Mouse (Mus musculus) ZHBTc4 (cell line): ENCODE measurements at regions not wholly inside any gene's neighbourhood (a gene's known extent, or its start where the extent isn't known, plus 50 kb on each side); places are given as distances from the start of the nearest gene placed in this dataset.
A peak's percentile ranks its signal among the peaks of the same experiment; 100 is the strongest.

ENCODE experiments used
- DNase-seq: peaks from one replicate; pipeline ENCODE4 v3.0.0-alpha.2; 2011; ENCODE audit warnings: low read depth, low spot score

DNA sequence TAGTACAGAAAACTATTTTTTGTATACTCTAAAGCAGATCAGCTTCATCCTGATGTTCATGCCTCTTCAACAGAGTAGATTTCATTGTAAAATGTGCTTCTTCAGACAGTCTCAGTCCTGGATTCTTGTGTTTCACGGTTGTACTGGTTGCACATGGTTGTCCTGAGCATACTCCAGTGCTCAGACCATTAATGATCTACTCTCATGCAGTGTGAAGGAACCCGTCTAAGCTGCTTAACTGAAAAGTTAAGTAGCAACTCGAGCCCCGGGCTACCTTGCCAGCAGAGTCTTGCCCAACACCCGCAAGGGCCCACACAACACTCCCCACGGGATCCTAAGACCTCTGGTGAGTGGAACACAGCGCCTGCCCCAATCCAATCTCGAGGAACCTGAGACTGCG, 380.3 kb upstream of the Fbxo33 start:
- DNase-seq = no peak

DNA sequence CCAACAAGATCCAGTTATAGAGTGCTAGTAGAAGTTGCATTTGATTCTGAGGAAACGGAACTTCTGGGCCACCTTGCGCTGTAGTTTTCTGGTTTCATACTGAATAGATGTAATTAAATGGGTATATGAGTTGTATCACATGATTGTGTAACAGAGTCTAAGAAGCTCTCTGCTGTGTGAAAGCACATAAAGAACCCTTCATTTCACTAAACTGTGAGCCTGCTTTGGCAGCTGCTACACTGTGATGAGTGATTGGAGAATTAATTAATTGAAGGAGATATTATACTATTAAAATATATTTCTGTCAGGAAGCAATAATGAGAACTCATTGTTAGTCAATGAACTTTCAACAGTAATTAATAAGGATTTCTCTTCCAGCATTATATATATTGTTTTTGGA, 369.8 kb upstream of the Fbxo33 start:
- DNase-seq = no peak

DNA sequence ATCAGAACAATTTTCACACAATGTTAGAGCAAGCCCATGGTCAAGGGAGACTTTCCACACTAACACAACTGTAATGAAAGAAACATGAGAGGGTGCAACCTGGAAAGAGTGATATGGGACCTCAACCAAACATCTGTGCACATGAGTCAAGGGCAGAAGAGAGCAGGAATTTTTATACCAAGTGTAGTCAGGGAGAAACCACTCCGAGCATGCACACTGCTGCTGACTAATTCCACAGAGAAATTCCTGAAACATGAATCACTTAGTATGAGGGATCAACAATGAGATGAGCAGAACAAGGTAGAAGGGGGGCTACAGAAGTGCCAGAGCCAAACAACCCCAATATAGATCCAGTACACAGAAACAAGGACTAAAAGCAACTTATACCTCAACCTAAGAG, 363.1 kb upstream of the Fbxo33 start:
- DNase-seq = no peak

GRCm38 (mm10) chr12:59579694-59580093, 360.2 kb upstream of the Fbxo33 start:
- no peak for DNase-seq

GRCm38 (mm10) chr12:59563960-59564359, 344.4 kb upstream of the Fbxo33 start:
- DNase-seq = no peak

DNA sequence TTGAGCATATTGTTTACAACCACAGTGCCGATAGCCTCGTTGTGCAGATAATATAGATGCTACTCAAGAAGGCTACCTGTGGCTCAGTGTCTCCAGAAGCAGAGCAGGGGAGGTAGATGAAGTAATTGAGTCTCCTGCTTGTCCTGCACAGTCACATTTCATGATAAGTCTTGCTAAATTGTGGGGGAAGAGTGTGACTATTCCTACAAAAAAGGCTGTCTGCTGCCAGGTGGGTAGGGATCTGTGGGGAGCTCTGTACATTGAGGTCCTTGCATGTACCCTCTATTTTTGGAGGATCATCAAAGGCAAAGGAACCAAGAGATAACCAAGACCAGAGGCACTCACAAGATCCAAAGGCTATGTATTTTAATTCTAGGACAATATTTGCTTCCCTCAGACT, 320.3 kb upstream of the Fbxo33 start:
- no peak for DNase-seq

- no peak for DNase-seq
Measured at GRCm38 (mm10) chr12:59530521-59530920, 311.0 kb upstream of the Fbxo33 start.

GRCm38 (mm10) chr12:59523368-59523767, 303.8 kb upstream of the Fbxo33 start:
- no peak for DNase-seq

DNA sequence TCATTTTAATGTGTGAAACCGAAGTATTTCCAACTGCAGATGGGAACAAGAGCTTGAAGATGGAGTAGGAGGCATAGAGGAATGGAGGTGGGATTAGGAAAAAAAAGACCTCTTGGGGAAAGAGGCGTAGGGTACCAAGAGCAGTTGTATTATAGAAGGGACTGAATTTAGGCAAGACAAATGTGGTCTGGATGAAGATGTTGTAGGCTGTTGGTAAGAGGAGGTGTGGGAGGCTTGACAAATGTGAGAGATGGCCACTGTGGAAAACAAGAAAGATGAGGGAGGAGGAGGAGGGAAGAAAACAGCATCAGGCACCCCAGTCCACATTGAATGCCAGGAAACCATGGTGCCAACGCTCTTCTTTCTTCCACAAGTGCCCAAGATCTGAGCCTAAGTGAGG, 302.4 kb upstream of the Fbxo33 start:
- no peak for DNase-seq

DNA sequence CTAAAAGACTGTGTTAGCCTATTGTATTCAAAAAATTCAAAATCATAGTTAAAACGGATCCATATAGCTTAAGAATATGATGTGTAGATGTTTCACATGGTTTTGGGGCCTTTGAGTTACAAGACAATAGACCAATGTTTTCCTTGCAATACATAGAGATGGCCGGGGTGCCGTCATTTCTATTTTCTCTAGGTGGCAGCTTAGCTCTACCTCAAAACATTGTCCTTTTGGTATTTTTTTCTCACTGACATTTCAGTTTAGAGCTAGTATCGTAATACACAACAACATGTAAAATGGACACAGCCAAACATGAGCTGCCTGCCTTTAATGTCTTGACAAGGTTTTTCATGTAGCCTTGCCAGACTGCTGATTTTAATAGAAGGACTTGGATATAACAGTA, 290.3 kb upstream of the Fbxo33 start:
- DNase-seq = no peak

GRCm38 (mm10) chr12:59509175-59509574, 289.6 kb upstream of the Fbxo33 start:
- no peak for DNase-seq

- DNase-seq = peak; percentile 82
Measured at GRCm38 (mm10) chr12:59507431-59507830, 287.9 kb upstream of the Fbxo33 start.

DNA sequence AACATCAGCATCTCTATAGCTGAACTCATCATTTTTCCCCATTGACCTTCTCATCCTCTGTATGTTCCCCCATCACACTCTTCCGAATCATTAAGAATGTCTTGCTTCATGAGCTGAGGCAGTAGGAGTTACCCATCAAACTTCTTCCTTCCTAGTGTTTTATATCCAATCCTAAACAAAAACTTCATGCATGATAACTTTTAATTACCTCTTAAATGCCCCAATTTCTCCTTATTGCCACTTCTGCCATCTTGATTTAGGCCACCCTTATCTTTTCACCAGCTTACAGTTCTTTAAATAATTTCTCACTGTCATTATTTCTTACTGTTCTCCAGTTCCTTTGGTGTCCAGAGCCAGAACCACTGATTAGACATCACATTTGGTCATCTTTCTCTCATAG, 277.9 kb upstream of the Fbxo33 start:
- no peak for DNase-seq

DNA sequence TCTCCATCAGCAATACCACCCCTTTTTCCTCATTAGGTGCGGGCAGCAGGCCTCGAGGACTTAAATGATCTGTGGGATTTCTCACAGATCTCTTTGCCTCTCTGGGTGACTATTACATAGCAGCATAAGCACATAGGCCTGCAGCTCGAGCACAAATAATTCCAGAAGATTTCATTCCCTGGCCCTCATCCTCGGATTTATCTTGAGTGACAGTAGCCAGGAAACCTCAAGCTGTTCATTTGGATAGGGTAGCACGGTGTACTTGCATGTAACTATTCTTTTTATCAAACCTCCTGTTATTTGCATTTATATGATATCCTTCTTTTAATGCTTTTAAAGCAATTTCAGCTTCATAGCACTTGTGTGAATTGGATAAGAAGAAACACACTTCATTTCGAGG, 268.5 kb upstream of the Fbxo33 start:
- no peak for DNase-seq

GRCm38 (mm10) chr12:59487507-59487906, 268.0 kb upstream of the Fbxo33 start:
- no peak for DNase-seq

DNA sequence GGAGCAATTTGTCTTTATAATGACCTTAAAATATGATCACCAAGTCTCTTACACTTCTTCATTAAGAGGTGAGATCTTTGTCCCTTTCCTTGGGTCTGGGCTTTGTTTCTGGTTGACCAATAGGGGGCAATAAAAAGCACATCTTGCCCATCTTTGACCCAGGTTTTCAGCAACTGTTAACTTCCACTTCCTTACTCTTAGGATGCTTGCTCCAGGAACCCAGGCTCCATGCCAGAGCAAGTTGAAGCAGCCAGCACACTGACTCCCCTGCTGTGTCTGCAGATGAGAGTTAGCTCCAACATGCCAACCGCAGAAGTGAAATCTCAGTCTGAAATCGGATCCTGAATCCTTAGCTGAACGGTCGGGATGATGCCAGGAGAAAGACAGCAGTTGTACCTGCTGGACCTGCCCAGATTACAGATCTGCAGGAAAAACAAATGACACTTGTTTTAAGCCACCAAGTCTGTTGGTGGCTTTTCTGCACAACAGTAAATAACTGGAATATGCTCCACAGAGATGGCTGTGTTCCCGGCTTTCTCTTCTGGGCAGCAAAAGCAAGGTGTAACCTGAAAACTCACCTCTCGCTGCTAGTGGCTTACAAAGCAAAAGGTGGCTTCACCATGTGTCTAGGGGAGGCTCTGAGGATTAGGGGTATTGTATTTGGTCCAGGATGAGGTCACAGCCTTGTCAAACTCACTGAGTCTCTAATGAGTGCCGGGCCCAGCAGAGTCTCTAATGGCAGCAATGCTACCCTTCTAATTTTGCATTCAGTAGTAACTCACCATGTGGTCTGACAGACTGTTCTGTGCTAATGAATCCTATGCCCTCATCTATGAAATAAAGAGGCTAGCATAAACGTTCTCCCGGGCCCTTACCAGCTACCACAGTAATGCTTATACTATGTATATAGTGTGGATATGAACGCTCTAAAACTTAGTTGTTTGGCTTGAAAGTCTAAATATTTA, 241.8 kb upstream of the Fbxo33 start:
- peak; percentile 12 for DNase-seq

DNA sequence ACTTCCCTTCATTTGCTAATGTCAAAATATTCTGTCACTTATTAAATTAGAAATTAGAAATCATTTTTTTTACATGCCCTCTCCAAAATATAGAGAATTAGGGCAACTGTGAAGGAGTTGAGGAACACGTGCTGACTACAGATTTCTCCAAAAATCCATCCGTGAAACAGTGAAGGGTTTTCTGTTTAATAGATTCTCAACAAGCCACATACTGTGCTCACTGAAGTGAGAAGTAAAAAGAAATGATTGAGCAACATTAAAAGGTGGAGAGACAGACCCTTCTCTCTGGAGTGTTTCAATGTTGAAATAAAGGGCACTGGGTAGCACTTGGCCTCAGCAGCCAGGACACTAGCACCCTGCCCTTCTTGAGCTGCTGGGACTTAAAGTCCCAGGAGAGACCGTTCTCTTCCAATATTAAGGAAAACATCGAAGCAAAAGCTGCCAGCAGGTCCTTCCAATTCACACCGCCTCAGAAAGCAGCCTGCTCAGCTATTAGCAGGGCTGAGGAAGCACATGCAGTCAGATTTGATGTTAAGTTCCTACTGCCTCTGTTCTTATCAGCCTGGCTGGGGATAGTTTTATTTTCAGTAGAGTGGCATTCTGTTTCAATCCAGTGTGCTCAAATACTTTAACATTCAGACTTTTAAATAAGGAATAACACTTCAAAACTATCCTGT, 236.8 kb upstream of the Fbxo33 start:
- no peak for DNase-seq

GRCm38 (mm10) chr12:59415051-59415450, 195.5 kb upstream of the Fbxo33 start:
- no peak for DNase-seq

DNA sequence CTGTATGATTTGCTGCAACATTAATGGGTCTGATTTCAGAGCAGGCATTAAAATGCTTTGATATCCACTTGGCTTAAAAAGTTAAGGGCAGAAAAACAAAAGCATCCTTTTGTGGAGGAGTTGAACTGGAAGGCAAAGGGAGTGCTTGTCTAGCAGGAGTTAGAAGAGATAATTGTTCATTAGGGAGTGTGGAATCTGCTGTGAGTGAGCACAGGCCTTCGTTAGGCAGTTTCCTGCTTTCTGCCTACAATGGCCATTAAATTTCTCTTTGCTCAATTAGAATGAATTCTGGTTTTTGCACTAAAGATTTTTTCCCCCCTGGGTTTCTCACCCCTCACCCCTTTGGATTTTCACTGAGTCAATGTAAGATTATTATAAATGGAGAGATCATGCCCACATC, 192.0 kb upstream of the Fbxo33 start:
- DNase-seq = no peak

- no peak for DNase-seq
Measured at GRCm38 (mm10) chr12:59391103-59391502, 171.6 kb upstream of the Fbxo33 start.

- peak; percentile 46 for DNase-seq
Measured at GRCm38 (mm10) chr12:59382812-59383211, 163.3 kb upstream of the Fbxo33 start.

GRCm38 (mm10) chr12:59341586-59341985, 122.1 kb upstream of the Fbxo33 start:
- no peak for DNase-seq

DNA sequence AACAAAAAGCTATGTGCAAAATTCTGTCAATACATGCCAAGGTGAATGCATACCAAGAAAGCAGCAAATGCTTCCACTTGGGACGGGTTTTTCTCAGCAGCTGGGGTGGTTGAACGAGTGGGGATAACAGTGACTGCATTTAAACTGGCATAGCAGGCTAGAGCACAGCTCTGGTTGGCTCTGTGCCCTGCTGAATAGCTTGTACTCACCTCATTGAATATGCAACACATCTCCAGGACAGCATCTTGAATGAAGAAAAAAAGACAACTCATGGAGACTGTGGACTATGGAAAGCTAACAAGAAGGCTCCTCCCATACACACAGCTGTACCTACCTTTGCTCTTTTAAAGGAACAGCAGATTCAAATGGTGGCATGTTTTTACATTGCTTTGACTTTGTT, 111.2 kb upstream of the Fbxo33 start:
- no peak for DNase-seq
